Mouse (Mus musculus) heart, embryonic 11.5 days (tissue): ENCODE results near the gene Spag6. TPM values are rescaled to one million over a fixed set of nuclear protein-coding genes. Genes with fewer than 3 reads are reported as not detected.
A peak's percentile ranks its signal among the peaks of the same experiment; 100 is the strongest.

Source experiments
- ATAC-seq: fragments of 200-750 bp; cut with Nextera tagmentation; replicated peaks from 2 replicates; pipeline ENCODE4 v1.8.0; 2017; ENCODE audit warnings: moderate library complexity; ENCODE audit not compliant: insufficient number of reproducible peaks, low FRiP score, low TSS enrichment
- H3K27ac ChIP-seq: fragments of 300-500 bp; sonication (generic); 2 replicates; pipeline ENCODE4 v1.5.1; 2014; ENCODE audit warnings: mild to moderate bottlenecking, low read depth, low read length
- H3K27me3 ChIP-seq: fragments of 300-500 bp; sonication (generic); 2 replicates; pipeline ENCODE4 v1.6.1; 2014; ENCODE audit warnings: mild to moderate bottlenecking, low read length, mixed read lengths; ENCODE audit not compliant: control insufficient read depth, insufficient read depth
- H3K36me3 ChIP-seq: fragments of 300-500 bp; sonication (generic); 2 replicates; pipeline ENCODE4 v1.6.1; 2014; ENCODE audit warnings: mild to moderate bottlenecking, low read length, moderate library complexity, mixed read lengths; ENCODE audit not compliant: control insufficient read depth, insufficient read depth
- H3K4me1 ChIP-seq: fragments of 300-500 bp; sonication (generic); 2 replicates; pipeline ENCODE4 v1.6.1; 2014; ENCODE audit warnings: low read length; ENCODE audit not compliant: control insufficient read depth, insufficient read depth
- H3K4me2 ChIP-seq: fragments of 300-500 bp; sonication (generic); 2 replicates; pipeline ENCODE4 v1.6.1; 2014; ENCODE audit warnings: mild to moderate bottlenecking, moderate library complexity
- H3K4me3 ChIP-seq: fragments of 300-500 bp; sonication (generic); 2 replicates; pipeline ENCODE4 v1.5.1; 2014; ENCODE audit warnings: low read depth, low read length
- H3K9ac ChIP-seq: fragments of 300-500 bp; sonication (generic); 2 replicates; pipeline ENCODE4 v1.6.1; 2014; ENCODE audit warnings: mild to moderate bottlenecking, low read depth, low read length, moderate library complexity
- H3K9me3 ChIP-seq: fragments of 300-500 bp; sonication (generic); replicated peaks from 2 replicates; pipeline ENCODE4 v1.6.1; 2016; ENCODE audit warnings: low read length; ENCODE audit not compliant: control insufficient read depth
- WGBS: fragments of 180-500 bp; shearing (Covaris S2); extraction: QIAGEN DNeasy Blood & Tissue Kit; methylation state at CpG from one replicate; pipeline ENCODE4 v1.1.7; 2014; ENCODE audit not compliant: insufficient replicate concordance; 5-methylcytosine and 5-hydroxymethylcytosine counted together
- polyA plus RNA-seq: library from polyadenylated mRNA; unstranded; fragments of >200 nt; fragmentation: Nextera tagmentation; extraction: Ambion mirVana; gene quantifications from 2 replicates; pipeline ENCODE4 v1.2.1, GENCODE M21; 2014

The Spag6 gene
- polyA plus RNA-seq, 1 experiment from 2014 or later = not detected

- Histone ChIP-seq H3K4me2 (no peak overlapping the region), H3K27me3 (peaks cover 48% of the 10 kb centered on the region), H3K9ac (no peak overlapping the region), H3K27ac (no peak overlapping the region), H3K36me3 (no peaks in the 10 kb centered on the region), H3K4me3 (no peak overlapping the region), H3K4me1 (peaks cover 15% of the 10 kb centered on the region; the same call in 1 of the 2 replicates), H3K9me3 (no peaks in the 10 kb centered on the region)
- WGBS = 80% methylated on average over 8 of the region's 8 CpGs
- ATAC-seq = no peak
These were observed 103.9 kb downstream of the Spag6 start for GRCm38 (mm10) chr2:18797776-18798175.

DNA sequence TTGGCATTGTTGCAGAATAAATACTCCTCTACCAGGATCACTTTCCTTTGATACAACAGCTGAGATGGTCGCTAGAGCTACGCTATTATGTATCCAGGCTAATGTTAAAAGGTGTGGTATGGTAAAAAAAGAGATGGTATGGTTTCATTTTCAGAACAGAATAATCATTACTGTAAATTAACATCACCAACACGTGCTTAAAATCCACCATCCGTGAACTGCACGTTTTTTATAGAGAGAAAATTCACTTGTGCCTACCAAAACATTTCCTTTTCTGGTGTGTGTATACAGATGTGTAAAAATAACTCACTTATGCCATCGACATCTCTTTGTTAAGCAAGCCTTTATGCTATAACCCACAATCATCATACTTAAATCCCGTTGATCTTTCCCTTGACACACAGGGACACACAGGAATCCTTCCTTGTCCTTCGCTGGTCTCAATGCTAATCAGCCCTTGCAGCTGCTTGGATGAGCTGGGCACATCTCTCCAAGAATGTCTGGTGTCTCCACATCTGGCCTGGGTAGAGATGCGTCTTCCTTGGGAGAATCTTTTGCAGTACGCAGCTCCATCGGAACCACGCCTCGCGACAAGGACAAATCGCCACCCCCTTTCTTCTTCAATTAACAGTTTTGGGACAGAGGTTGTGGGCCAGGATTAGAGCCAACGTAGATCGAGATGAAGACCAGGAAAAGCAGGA is 105.6 kb downstream of the Spag6 start:
- H3K9ac ChIP-seq = peak overlapping the region; percentile 49; the same call in 1 of the 2 replicates
- H3K4me2 ChIP-seq = peak overlapping the region; percentile 87
- WGBS = 14% methylated on average over 17 of the region's 17 CpGs
- peaks cover 54% of the 10 kb centered on the region for H3K27me3 ChIP-seq
- peak overlapping the region; percentile 49 for H3K4me3 ChIP-seq
- H3K9me3 ChIP-seq = no peaks in the 10 kb centered on the region
- peaks cover 15% of the 10 kb centered on the region; the same call in 1 of the 2 replicates for H3K4me1 ChIP-seq
- no peak for ATAC-seq
- H3K27ac ChIP-seq = no peak overlapping the region
- H3K36me3 ChIP-seq = no peaks in the 10 kb centered on the region

Other genes with a start within 250 kb of the Spag6 start
- gene Commd3, start 21.6 kb upstream of the Spag6 start, polyA plus RNA-seq = 118 and 135 TPM in 2 replicates
- gene Bmi1, start 17.0 kb upstream of the Spag6 start, polyA plus RNA-seq = 11.6 and 12.0 TPM in 2 replicates